Mouse (Mus musculus) heart, postnatal 0 days (tissue): ENCODE measurements around the gene Apoc4. TPM values are rescaled to one million over a fixed set of nuclear protein-coding genes. Genes with fewer than 3 reads are reported as not detected.
A peak's percentile ranks its signal among the peaks of the same experiment; 100 is the strongest.

ENCODE experiments used
- ATAC-seq: fragments of 200-750 bp; cut with Nextera tagmentation; 2 replicates; pipeline ENCODE4 v1.8.0; 2017; ENCODE audit warnings: low read depth, moderate number of reproducible peaks, moderate library complexity; ENCODE audit not compliant: insufficient read depth
- DNase-seq: peaks from one replicate; pipeline ENCODE4 v3.0.0-alpha.2; 2016; ENCODE audit warnings: low spot score
- H3K27ac ChIP-seq: fragments of 300-500 bp; sonication (generic); 2 replicates; pipeline ENCODE4 v1.5.1; 2014; ENCODE audit warnings: low read depth, mild to moderate bottlenecking
- H3K27me3 ChIP-seq: fragments of 300-500 bp; sonication (generic); 2 replicates; pipeline ENCODE4 v1.6.1; 2014; ENCODE audit warnings: low read length, mixed read lengths; ENCODE audit not compliant: control insufficient read depth, insufficient read depth
- H3K36me3 ChIP-seq: fragments of 300-500 bp; sonication (generic); replicated peaks from 2 replicates; pipeline ENCODE4 v1.6.1; 2014; ENCODE audit warnings: low read length, mixed read lengths; ENCODE audit not compliant: control insufficient read depth, insufficient read depth
- H3K4me1 ChIP-seq: fragments of 300-500 bp; sonication (generic); 2 replicates; pipeline ENCODE4 v1.6.1; 2014; ENCODE audit warnings: antibody characterized with exemption; ENCODE audit not compliant: control insufficient read depth, insufficient read depth
- H3K4me2 ChIP-seq: fragments of 300-500 bp; sonication (generic); 2 replicates; pipeline ENCODE4 v1.6.1; 2014; ENCODE audit warnings: low read depth, mild to moderate bottlenecking, low read length, moderate library complexity
- H3K4me3 ChIP-seq: fragments of 300-500 bp; sonication (generic); 2 replicates; pipeline ENCODE4 v1.5.1; 2014; ENCODE audit warnings: low read depth, low read length
- H3K9ac ChIP-seq: fragments of 300-500 bp; sonication (generic); replicated peaks from 2 replicates; pipeline ENCODE4 v1.6.1; 2014; ENCODE audit warnings: low read depth, low read length, mixed read lengths
- H3K9me3 ChIP-seq: fragments of 300-500 bp; sonication (generic); replicated peaks from 2 replicates; pipeline ENCODE4 v1.6.1; 2016; ENCODE audit warnings: low read length; ENCODE audit not compliant: control insufficient read depth
- CTCF ChIP-seq: IDR thresholded peaks from 2 replicates; pipeline ENCODE4 v1.5.1; 2016; ENCODE audit warnings: antibody characterized with exemption, control low read depth, low read depth
- EP300 ChIP-seq: IDR thresholded peaks from 2 replicates; pipeline ENCODE4 v1.6.1; 2016; ENCODE audit warnings: antibody characterized with exemption, low read depth
- WGBS: fragments of 180-500 bp; shearing (Covaris S2); extraction: QIAGEN DNeasy Blood & Tissue Kit; methylation state at CpG from one replicate; pipeline ENCODE4 v1.1.7; 2014; 5-methylcytosine and 5-hydroxymethylcytosine counted together
- polyA plus RNA-seq: library from polyadenylated mRNA; unstranded; fragments of >200 nt; fragmentation: Nextera tagmentation; extraction: Ambion mirVana; gene quantifications from 2 replicates; pipeline ENCODE4 v1.2.1, GENCODE M21; 2015
- total RNA-seq: library from RNA; depleted of rRNA; stranded (reverse); fragments of >200 nt; gene quantifications from 2 replicates; pipeline ENCODE4 v1.2.3, GENCODE M21; 2014; ENCODE audit warnings: low replicate concordance

Gene Apoc4
- total and polyA plus RNA-seq, 2 experiments from 2014 or later = 0.18 TPM; not detected in 1

DNA sequence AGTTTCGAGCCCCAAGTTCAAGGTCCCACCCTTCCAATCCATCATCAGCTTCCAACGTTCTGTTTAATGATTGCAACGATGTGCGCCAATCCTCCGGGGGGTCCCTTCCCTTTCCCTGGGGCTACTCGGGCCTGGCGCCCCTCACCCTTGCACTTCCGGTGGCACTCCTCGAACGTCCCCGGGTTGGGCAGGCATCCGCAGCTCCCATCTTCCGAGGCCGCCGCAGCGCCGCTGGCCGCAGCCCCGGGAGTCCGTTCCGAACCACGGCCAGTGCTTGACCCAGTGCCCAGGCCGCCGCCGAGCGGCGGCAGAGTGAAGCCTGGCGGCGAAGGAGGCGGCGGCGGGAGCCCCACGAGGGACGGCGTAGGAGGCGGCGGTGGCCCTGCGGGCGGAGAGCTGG is 33.6 kb upstream of the Apoc4 start:
- no peak for DNase-seq
- H3K27me3 ChIP-seq = no peaks in the 10 kb centered on the region
- H3K9me3 ChIP-seq = no peaks in the 10 kb centered on the region
- peak overlapping the region; percentile 74 for H3K4me3 ChIP-seq
- peaks cover 8% of the 10 kb centered on the region; the same call in 1 of the 2 replicates for H3K4me1 ChIP-seq
- peak overlapping the region; percentile 88 for H3K4me2 ChIP-seq
- H3K36me3 ChIP-seq = peaks cover 43% of the 10 kb centered on the region
- under 1% methylated on average over 37 of the region's 39 CpGs for WGBS
- peak overlapping the region; percentile 87 for H3K9ac ChIP-seq
- TF ChIP-seq CTCF (no peak), EP300 (no peak)
- peak overlapping the region; percentile 79 for H3K27ac ChIP-seq
- no peak for ATAC-seq

GRCm38 (mm10) chr7:19713598-19713997 is 32.3 kb upstream of the Apoc4 start:
- H3K4me3 ChIP-seq = no peak overlapping the region
- no peak overlapping the region for H3K9ac ChIP-seq
- TF ChIP-seq CTCF (no peak), EP300 (no peak)
- WGBS = 86% methylated on average over 9 of the region's 9 CpGs
- H3K27ac ChIP-seq = no peak overlapping the region
- ATAC-seq (no peak), DNase-seq (no peak)
- H3K27me3 ChIP-seq = no peaks in the 10 kb centered on the region
- no peaks in the 10 kb centered on the region for H3K9me3 ChIP-seq
- H3K4me1 ChIP-seq = peaks cover 8% of the 10 kb centered on the region; the same call in 1 of the 2 replicates
- H3K36me3 ChIP-seq = peaks cover 55% of the 10 kb centered on the region
- no peak overlapping the region for H3K4me2 ChIP-seq

- H3K36me3 ChIP-seq = peaks cover 58% of the 10 kb centered on the region
- DNase-seq (no peak), ATAC-seq (no peak)
- TF ChIP-seq EP300 = no peak
- peak; percentile 51 for TF ChIP-seq CTCF
- no peak overlapping the region for H3K4me2 ChIP-seq
- H3K27ac ChIP-seq = no peak overlapping the region
- H3K9me3 ChIP-seq = no peaks in the 10 kb centered on the region
- no peaks in the 10 kb centered on the region for H3K27me3 ChIP-seq
- H3K4me1 ChIP-seq = peaks cover 8% of the 10 kb centered on the region; the same call in 1 of the 2 replicates
- no peak overlapping the region for H3K4me3 ChIP-seq
- WGBS = 49% methylated on average over 4 of the region's 4 CpGs
- no peak overlapping the region for H3K9ac ChIP-seq
Measured at GRCm38 (mm10) chr7:19713196-19713595, 31.9 kb upstream of the Apoc4 start.

GRCm38 (mm10) chr7:19712414-19712813 is 31.1 kb upstream of the Apoc4 start:
- H3K36me3 ChIP-seq = peaks cover 65% of the 10 kb centered on the region
- ATAC-seq (no peak), DNase-seq (no peak)
- H3K4me3 ChIP-seq = no peak overlapping the region
- H3K27ac ChIP-seq = no peak overlapping the region
- no peaks in the 10 kb centered on the region for H3K9me3 ChIP-seq
- H3K9ac ChIP-seq = no peak overlapping the region
- no peaks in the 10 kb centered on the region for H3K27me3 ChIP-seq
- H3K4me2 ChIP-seq = no peak overlapping the region
- H3K4me1 ChIP-seq = peaks cover 8% of the 10 kb centered on the region; the same call in 1 of the 2 replicates
- WGBS = 66% methylated on average over 4 of the region's 4 CpGs
- TF ChIP-seq EP300 = no peak
- TF ChIP-seq CTCF = peak; percentile 48

GRCm38 (mm10) chr7:19710650-19711049 is 29.4 kb upstream of the Apoc4 start:
- H3K4me1 ChIP-seq = no peaks in the 10 kb centered on the region
- H3K36me3 ChIP-seq = peaks cover 64% of the 10 kb centered on the region
- H3K27ac ChIP-seq = no peak overlapping the region
- 87% methylated on average over 10 of the region's 10 CpGs for WGBS
- DNase-seq = no peak
- H3K9me3 ChIP-seq = no peaks in the 10 kb centered on the region
- no peak for ATAC-seq
- TF ChIP-seq EP300 (no peak), CTCF (no peak)
- no peaks in the 10 kb centered on the region for H3K27me3 ChIP-seq
- no peak overlapping the region for H3K4me3 ChIP-seq
- no peak overlapping the region for H3K4me2 ChIP-seq
- H3K9ac ChIP-seq = no peak overlapping the region

DNA sequence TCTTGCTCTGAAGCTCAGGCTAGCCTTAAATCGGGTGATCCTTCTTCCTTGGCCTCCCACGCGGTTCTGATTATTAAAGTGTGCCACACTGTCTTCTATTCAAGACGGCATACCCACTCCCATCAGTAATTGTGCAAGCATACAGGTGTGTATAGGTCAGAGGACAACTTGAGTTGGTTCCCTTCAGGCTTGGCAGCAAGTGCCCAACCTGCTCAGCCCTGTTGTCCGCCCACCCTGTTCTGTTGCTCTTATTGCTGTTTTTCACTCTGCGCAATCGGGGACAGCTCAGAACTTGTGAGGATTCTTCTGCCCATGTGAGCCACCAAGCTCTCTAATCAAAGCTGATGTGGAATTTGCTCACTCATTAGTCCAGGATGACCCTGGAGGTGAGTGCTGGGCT is 24.0 kb upstream of the Apoc4 start:
- H3K36me3 ChIP-seq = peaks cover 56% of the 10 kb centered on the region
- H3K4me1 ChIP-seq = peaks cover 11% of the 10 kb centered on the region
- no peaks in the 10 kb centered on the region for H3K27me3 ChIP-seq
- TF ChIP-seq EP300 = no peak
- no peak for TF ChIP-seq CTCF
- no peak overlapping the region for H3K4me3 ChIP-seq
- no peaks in the 10 kb centered on the region for H3K9me3 ChIP-seq
- no peak overlapping the region for H3K27ac ChIP-seq
- no peak overlapping the region for H3K9ac ChIP-seq
- DNase-seq = no peak
- no peak for ATAC-seq
- H3K4me2 ChIP-seq = no peak overlapping the region
- WGBS = 95% methylated on average over 7 of the region's 7 CpGs
